Mouse (Mus musculus): ENCODE measurements around the gene Adgre5.

Adgre5 gene

GRCm38 (mm10) chr8:83722631-83723030, 18.5 kb downstream of the Adgre5 start:
- no peak for DNase-seq (ENCODE audit: low spot score in 2 of 2)

GRCm38 (mm10) chr8:83721405-83722025, 19.6 kb downstream of the Adgre5 start:
- DNase-seq (ENCODE audit: low spot score in 2 of 2) = no peak

GRCm38 (mm10) chr8:83719693-83720092, 21.4 kb downstream of the Adgre5 start:
- no peak for DNase-seq (ENCODE audit: low spot score in 2 of 2)

- no peak for DNase-seq (ENCODE audit: low spot score in 2 of 2)
These were observed 22.1 kb downstream of the Adgre5 start for GRCm38 (mm10) chr8:83719048-83719447.

GRCm38 (mm10) chr8:83716563-83716962, 24.6 kb downstream of the Adgre5 start:
- no peak for DNase-seq (ENCODE audit: low spot score in 2 of 2)

GRCm38 (mm10) chr8:83715771-83716170, 25.4 kb downstream of the Adgre5 start:
- DNase-seq (ENCODE audit: low spot score in 2 of 2) = no peak

- DNase-seq (ENCODE audit: low spot score in 2 of 2) = peak; percentile 92 to 94
These were observed 26.0 kb downstream of the Adgre5 start, which contains the start of gene Ddx39 for GRCm38 (mm10) chr8:83715031-83715690. Gene Ddx39, plus strand, starts transcription at chr8:83715177.

- no peak for DNase-seq (ENCODE audit: low spot score in 2 of 2)
These were observed 26.5 kb downstream of the Adgre5 start for GRCm38 (mm10) chr8:83714676-83715030.

GRCm38 (mm10) chr8:83707554-83707953, 33.6 kb downstream of the Adgre5 start:
- DNase-seq (ENCODE audit: low spot score in 2 of 2) = no peak

GRCm38 (mm10) chr8:83706411-83706810, 34.7 kb downstream of the Adgre5 start:
- no peak for DNase-seq (ENCODE audit: low spot score in 2 of 2)

GRCm38 (mm10) chr8:83703426-83703825, 37.7 kb downstream of the Adgre5 start:
- DNase-seq (ENCODE audit: low spot score in 2 of 2) = no peak

- no peak for DNase-seq (ENCODE audit: low spot score in 2 of 2)
These were observed 40.6 kb downstream of the Adgre5 start for GRCm38 (mm10) chr8:83700423-83701085.

GRCm38 (mm10) chr8:83699566-83699965, 41.6 kb downstream of the Adgre5 start:
- DNase-seq (ENCODE audit: low spot score in 2 of 2) = no peak

- DNase-seq (ENCODE audit: low spot score in 2 of 2) = no peak
These were observed 42.3 kb downstream of the Adgre5 start, which contains the start of gene Pkn1 for GRCm38 (mm10) chr8:83698661-83699453. Gene Pkn1, minus strand, starts transcription at chr8:83699179.

- no peak for DNase-seq (ENCODE audit: low spot score in 2 of 2)
These were observed 42.9 kb downstream of the Adgre5 start for GRCm38 (mm10) chr8:83698291-83698660.

- DNase-seq (ENCODE audit: low spot score in 2 of 2) = no peak
These were observed 43.5 kb downstream of the Adgre5 start for GRCm38 (mm10) chr8:83697374-83698220.

GRCm38 (mm10) chr8:83695351-83696106, 45.6 kb downstream of the Adgre5 start:
- no peak for DNase-seq (ENCODE audit: low spot score in 2 of 2)

GRCm38 (mm10) chr8:83694369-83695160, 46.6 kb downstream of the Adgre5 start:
- DNase-seq (ENCODE audit: low spot score in 2 of 2) = no peak

- DNase-seq (ENCODE audit: low spot score in 2 of 2) = no peak
These were observed 47.4 kb downstream of the Adgre5 start for GRCm38 (mm10) chr8:83693609-83694236.

All from frontal cortex, postnatal 25 days (tissue).